Mouse (Mus musculus) limb, embryonic 11.5 days (tissue): ENCODE measurements around the gene Brat1. TPM values are rescaled to one million over a fixed set of nuclear protein-coding genes. Genes with fewer than 3 reads are reported as not detected.

Source experiments
- ATAC-seq: fragments of 200-750 bp; cut with Nextera tagmentation; 2 replicates; pipeline ENCODE4 v1.8.0; 2017; ENCODE audit warnings: low read depth; ENCODE audit not compliant: insufficient number of reproducible peaks, low FRiP score, low TSS enrichment
- DNase-seq: peaks from one replicate; pipeline ENCODE4 v3.0.0-alpha.2; 2015; ENCODE audit warnings: low spot score
- H3K27ac ChIP-seq: fragments of 300-500 bp; sonication (generic); replicated peaks from 2 replicates; pipeline ENCODE4 v1.5.1; 2014; ENCODE audit warnings: low read depth, mild to moderate bottlenecking, low read length
- H3K27me3 ChIP-seq: fragments of 300-500 bp; sonication (generic); 2 replicates; pipeline ENCODE4 v1.6.1; 2014; ENCODE audit warnings: mild to moderate bottlenecking, low read length, mixed read lengths; ENCODE audit not compliant: control insufficient read depth, insufficient read depth
- H3K36me3 ChIP-seq: fragments of 300-500 bp; sonication (generic); 2 replicates; pipeline ENCODE4 v1.6.1; 2014; ENCODE audit warnings: mild to moderate bottlenecking, low read length, moderate library complexity, mixed read lengths; ENCODE audit not compliant: control insufficient read depth, insufficient read depth
- H3K4me1 ChIP-seq: fragments of 300-500 bp; sonication (generic); 2 replicates; pipeline ENCODE4 v1.6.1; 2014; ENCODE audit warnings: low read length, mixed read lengths; ENCODE audit not compliant: control insufficient read depth, insufficient read depth
- H3K4me2 ChIP-seq: fragments of 300-500 bp; sonication (generic); 2 replicates; pipeline ENCODE4 v1.6.1; 2014; ENCODE audit warnings: low read depth, mild to moderate bottlenecking, moderate library complexity; ENCODE audit not compliant: severe bottlenecking
- H3K4me3 ChIP-seq: fragments of 300-500 bp; sonication (generic); 2 replicates; pipeline ENCODE4 v1.5.1; 2014; ENCODE audit warnings: low read depth, low read length
- H3K9ac ChIP-seq: fragments of 300-500 bp; sonication (generic); 2 replicates; pipeline ENCODE4 v1.6.1; 2014; ENCODE audit warnings: mild to moderate bottlenecking, low read length
- H3K9me3 ChIP-seq: fragments of 300-500 bp; sonication (generic); 2 replicates; pipeline ENCODE4 v1.6.1; 2016; ENCODE audit warnings: low read length; ENCODE audit not compliant: control insufficient read depth
- WGBS: fragments of 180-500 bp; shearing (Covaris S2); extraction: QIAGEN DNeasy Blood & Tissue Kit; methylation state at CpG from one replicate; pipeline ENCODE4 v1.1.7; 2014; 5-methylcytosine and 5-hydroxymethylcytosine counted together
- polyA plus RNA-seq: library from polyadenylated mRNA; unstranded; fragments of >200 nt; fragmentation: Nextera tagmentation; extraction: Ambion mirVana; gene quantifications from 2 replicates; pipeline ENCODE4 v1.2.1, GENCODE M21; 2014

Brat1 gene
- polyA plus RNA-seq = 11.7 and 12.0 TPM in 2 replicates

GRCm38 (mm10) chr5:140704378-140705251 is at the start of gene Brat1:
Gene Brat1 (plus strand): TSS chr5:140705011.
- H3K27me3 ChIP-seq = no peaks in the 10 kb centered on the region
- DNase-seq (peak; percentile 100), ATAC-seq (peak; percentile 90)
- H3K4me3 ChIP-seq = peak within 1 kb of the TSS; percentile 53
- H3K36me3 ChIP-seq = peaks cover 2% of the 10 kb centered on the region; the same call in 1 of the 2 replicates
- peaks cover 10% of the 10 kb centered on the region for H3K4me1 ChIP-seq
- no peaks in the 10 kb centered on the region for H3K9me3 ChIP-seq
- H3K9ac ChIP-seq = peak within 1 kb of the TSS; percentile 65
- peak within 1 kb of the TSS; percentile 88 for H3K4me2 ChIP-seq
- peak within 1 kb of the TSS; percentile 82 for H3K27ac ChIP-seq
- under 1% methylated on average over 69 of the region's 69 CpGs for WGBS

- no peak overlapping the region for H3K4me3 ChIP-seq
- no peak for DNase-seq
- 44% methylated on average over 16 of the region's 16 CpGs for WGBS
Observed at GRCm38 (mm10) chr5:140659607-140660272, 45.1 kb upstream of the Brat1 start.

GRCm38 (mm10) chr5:140660398-140660797 is 44.4 kb upstream of the Brat1 start:
- no peak overlapping the region for H3K9ac ChIP-seq
- H3K4me3 ChIP-seq = no peak overlapping the region
- H3K27me3 ChIP-seq = no peaks in the 10 kb centered on the region
- H3K4me2 ChIP-seq = no peak overlapping the region
- no peaks in the 10 kb centered on the region for H3K36me3 ChIP-seq
- H3K9me3 ChIP-seq = no peaks in the 10 kb centered on the region
- DNase-seq = no peak
- 82% methylated on average over 1 of the region's 1 CpGs for WGBS
- H3K27ac ChIP-seq = no peak overlapping the region
- no peak for ATAC-seq
- no peaks in the 10 kb centered on the region for H3K4me1 ChIP-seq

More at GRCm38 (mm10) chr5:140659607-140660272, 45.1 kb upstream of the Brat1 start:
- Histone ChIP-seq H3K9me3 (no peaks in the 10 kb centered on the region), H3K9ac (peak overlapping the region; percentile 32; the same call in 1 of the 2 replicates), H3K27me3 (no peaks in the 10 kb centered on the region), H3K36me3 (no peaks in the 10 kb centered on the region), H3K4me1 (no peaks in the 10 kb centered on the region), H3K27ac (no peak overlapping the region), H3K4me2 (no peak overlapping the region)
- ATAC-seq = no peak

GRCm38 (mm10) chr5:140661427-140661826 is 43.4 kb upstream of the Brat1 start:
- H3K9ac ChIP-seq = no peak overlapping the region
- no peaks in the 10 kb centered on the region for H3K4me1 ChIP-seq
- no peak overlapping the region for H3K4me3 ChIP-seq
- no peak for DNase-seq
- H3K27ac ChIP-seq = no peak overlapping the region
- WGBS = 75% methylated on average over 8 of the region's 8 CpGs
- ATAC-seq = no peak
- no peak overlapping the region for H3K4me2 ChIP-seq
- H3K27me3 ChIP-seq = no peaks in the 10 kb centered on the region
- no peaks in the 10 kb centered on the region for H3K9me3 ChIP-seq
- no peaks in the 10 kb centered on the region for H3K36me3 ChIP-seq

GRCm38 (mm10) chr5:140661875-140662643 is 42.8 kb upstream of the Brat1 start:
- no peak for ATAC-seq
- no peak for DNase-seq
- no peaks in the 10 kb centered on the region for H3K27me3 ChIP-seq
- no peaks in the 10 kb centered on the region for H3K4me1 ChIP-seq
- H3K36me3 ChIP-seq = no peaks in the 10 kb centered on the region
- no peaks in the 10 kb centered on the region for H3K9me3 ChIP-seq
- no peak overlapping the region for H3K4me2 ChIP-seq
- no peak overlapping the region for H3K4me3 ChIP-seq
- no peak overlapping the region; the same call in 1 of the 2 replicates for H3K9ac ChIP-seq
- H3K27ac ChIP-seq = no peak overlapping the region
- WGBS = 70% methylated on average over 12 of the region's 12 CpGs

- Histone ChIP-seq H3K27me3 (no peaks in the 10 kb centered on the region), H3K27ac (no peak overlapping the region), H3K9me3 (no peaks in the 10 kb centered on the region), H3K4me2 (no peak overlapping the region), H3K36me3 (no peaks in the 10 kb centered on the region; the same call in 1 of the 2 replicates), H3K9ac (no peak overlapping the region), H3K4me3 (no peak overlapping the region), H3K4me1 (no peaks in the 10 kb centered on the region)
- no peak for DNase-seq
- no peak; the same call in 1 of the 2 replicates for ATAC-seq
- 71% methylated on average over 17 of the region's 17 CpGs for WGBS
Observed at GRCm38 (mm10) chr5:140662741-140663592, 41.8 kb upstream of the Brat1 start.

GRCm38 (mm10) chr5:140663621-140664180 is 41.1 kb upstream of the Brat1 start:
- no peak overlapping the region for H3K4me3 ChIP-seq
- H3K4me2 ChIP-seq = no peak overlapping the region
- ATAC-seq = no peak
- no peak overlapping the region for H3K9ac ChIP-seq
- no peaks in the 10 kb centered on the region for H3K9me3 ChIP-seq
- no peaks in the 10 kb centered on the region for H3K27me3 ChIP-seq
- DNase-seq = peak; percentile 76
- no peak overlapping the region for H3K27ac ChIP-seq
- WGBS = 61% methylated on average over 7 of the region's 7 CpGs
- no peaks in the 10 kb centered on the region for H3K4me1 ChIP-seq
- no peaks in the 10 kb centered on the region; the same call in 1 of the 2 replicates for H3K36me3 ChIP-seq
